In the genomic region with DNA sequence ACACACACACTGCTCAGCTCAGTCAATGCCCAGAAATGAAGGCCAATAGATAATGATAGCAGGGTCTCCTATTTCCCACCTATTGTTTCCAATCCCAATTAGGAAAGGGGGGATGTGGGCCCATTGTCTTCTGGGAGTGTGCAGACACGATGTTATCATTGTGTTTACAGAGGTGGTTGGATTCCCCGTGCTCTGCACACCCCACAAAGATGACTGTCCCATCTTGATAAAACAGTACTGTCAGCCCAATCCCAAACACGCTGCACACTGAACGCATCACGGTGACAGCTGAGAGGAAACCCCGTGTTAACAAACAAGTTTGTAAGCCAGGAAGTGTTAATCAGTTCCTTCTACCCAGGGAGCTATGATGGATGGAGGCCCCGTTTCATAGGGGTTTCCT, we compare ENCODE assay signal across 16 mouse cellular contexts.
DNase-seq lines count a peak whose midpoint lies in the region; ATAC-seq lines count a peak whose summit lies in the region.
"Had no signal": no experiment of that assay in that cellular context is flagged by ENCODE, and none has a peak within 500 bp of the region (broad histone marks: within the 10 kb centered on the region; RNA-seq: fewer than 3 reads in every experiment).

No protein-coding gene starts in this region.

- 35% methylated on average over 7 of the region's 7 CpGs for WGBS in heart, embryonic 14.5 days
- 9% methylated on average over 7 of the region's 7 CpGs for WGBS in liver, embryonic 13.5 days (ENCODE audit: insufficient replicate concordance)

- H3K9me3 ChIP-seq in heart, embryonic 14.5 days (ENCODE audit: control insufficient read depth, low read length): peaks cover 4% of the 10 kb centered on the region; the same call in 1 of the 2 replicates
- no peaks in the 10 kb centered on the region for H3K9me3 ChIP-seq in liver, embryonic 13.5 days (replicated peaks)
- H3K9me3 ChIP-seq: embryonic facial prominence, embryonic 13.5 days had no signal

- no peaks in the 10 kb centered on the region for H3K36me3 ChIP-seq in heart, embryonic 14.5 days (ENCODE audit: control insufficient read depth, insufficient read depth, low read length)
- H3K36me3 ChIP-seq in liver, embryonic 13.5 days: no peaks in the 10 kb centered on the region
- H3K36me3 ChIP-seq: embryonic facial prominence, embryonic 13.5 days had no signal

- no peak for DNase-seq in heart, adult 9 months (ENCODE audit: low spot score in 2 of 2)
- no peak for DNase-seq in liver, embryonic 13.5 days
- DNase-seq in lung, postnatal 25 days (ENCODE audit: low spot score): peak; percentile 8
- DNase-seq in yolk sac, embryonic 10.5 days (ENCODE audit: low spot score): no peak
- no peak for DNase-seq in embryo, embryonic 10 days (ENCODE audit: low spot score)
- DNase-seq in embryo, embryonic 9.5 days (ENCODE audit: extremely low spot score): no peak
- DNase-seq: cerebellum, postnatal 14 days; gastrocnemius, postnatal 25 days; heart, postnatal 10 days; right cerebral cortex, postnatal 14 days; thymus, postnatal 25 days had no signal

- no peaks in the 10 kb centered on the region for H3K27me3 ChIP-seq in heart, embryonic 14.5 days (ENCODE audit: control insufficient read depth, insufficient read depth, low read length)
- no peaks in the 10 kb centered on the region for H3K27me3 ChIP-seq in liver, embryonic 13.5 days
- H3K27me3 ChIP-seq: embryonic facial prominence, embryonic 13.5 days had no signal

- H3K4me2 ChIP-seq in heart, embryonic 14.5 days (ENCODE audit: low read length): no peak overlapping the region; the same call in 1 of the 2 replicates
- H3K4me2 ChIP-seq in liver, embryonic 13.5 days: no peak overlapping the region
- H3K4me2 ChIP-seq: embryonic facial prominence, embryonic 13.5 days; midbrain, embryonic 11.5 days had no signal

- H3K27ac ChIP-seq in heart, embryonic 14.5 days (replicated peaks in 1 of 2; ENCODE audit: control insufficient read depth in 1 of 2, insufficient read depth in 1 of 2, low read depth in 2 of 2, low read length in 2 of 2): peak overlapping the region in 1 of 2 experiments; percentile 46; a peak in 1 of 4 replicates
- H3K27ac ChIP-seq in liver, embryonic 13.5 days: no peak overlapping the region
- H3K27ac ChIP-seq: embryonic facial prominence, embryonic 13.5 days; kidney, postnatal 0 days had no signal

- H3K4me3 ChIP-seq in heart, embryonic 14.5 days (ENCODE audit: control insufficient read depth in 1 of 2, insufficient read depth in 1 of 2, low read depth in 1 of 2, low read length in 2 of 2): no peak overlapping the region
- no peak overlapping the region for H3K4me3 ChIP-seq in liver, embryonic 13.5 days (replicated peaks)
- H3K4me3 ChIP-seq: embryonic facial prominence, embryonic 13.5 days had no signal

- H3K9ac ChIP-seq in heart, embryonic 14.5 days (ENCODE audit: low read length): no peak overlapping the region
- H3K9ac ChIP-seq in liver, embryonic 13.5 days: no peak overlapping the region
- H3K9ac ChIP-seq: embryonic facial prominence, embryonic 13.5 days had no signal

- H3K4me1 ChIP-seq in heart, embryonic 14.5 days (ENCODE audit: control insufficient read depth in 2 of 2, insufficient read depth in 2 of 2, low read length in 2 of 2): peaks cover 3 to 8% of the 10 kb centered on the region in 2 experiments; a peak in 3 of 4 replicates
- H3K4me1 ChIP-seq in liver, embryonic 13.5 days (replicated peaks): no peaks in the 10 kb centered on the region
- H3K4me1 ChIP-seq: embryonic facial prominence, embryonic 13.5 days had no signal

- peak; percentile 35; the same call in 1 of the 2 replicates for ATAC-seq in heart, embryonic 14.5 days (ENCODE audit: insufficient number of reproducible peaks, insufficient read depth, low FRiP score, low read depth)
- ATAC-seq in CD4-positive, CD25-positive, alpha-beta regulatory T cell, adult 4 months: peak; percentile 56
- ATAC-seq in liver, embryonic 13.5 days (ENCODE audit: low read depth): peak; percentile 20; the same call in 1 of the 2 replicates
